Mouse (Mus musculus) leukemia stem cell, adult 10-12 weeks (primary cell): ENCODE results near the gene Snn. TPM values are rescaled to one million over a fixed set of nuclear protein-coding genes. Genes with fewer than 3 reads are reported as not detected.

Experiments
- polyA plus RNA-seq: library from polyadenylated mRNA; stranded (reverse); fragments of >175 nt; gene quantifications from 2 replicates; pipeline ENCODE4 v1.2.3, GENCODE M21; 2012; ENCODE audit warnings: low replicate concordance

Gene Snn
- 23.1 and 28.8 TPM in 2 replicates for polyA plus RNA-seq

DNA sequence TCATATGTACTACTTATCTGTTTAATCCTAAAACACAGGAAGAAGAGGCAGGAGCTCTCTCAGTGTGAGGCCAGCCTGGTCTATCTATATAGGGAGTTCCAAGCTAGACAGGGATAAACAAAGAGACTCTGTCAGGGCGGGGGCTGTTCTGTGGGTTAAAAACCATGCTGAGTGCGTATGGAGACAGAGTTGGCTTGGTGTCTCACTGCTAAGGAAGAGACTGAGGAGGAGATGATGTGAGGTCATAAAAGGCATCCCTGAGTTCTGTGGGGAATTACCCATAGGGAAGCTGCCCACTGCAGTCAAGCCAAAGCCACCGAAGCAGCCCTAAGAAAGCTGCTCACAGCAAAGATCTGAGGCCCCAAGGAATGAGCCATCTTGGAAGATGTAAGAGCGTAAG, at the start of gene Snn:
Snn (plus strand) TSS at position 301 of the 400 bp plus-strand sequence.

DNA sequence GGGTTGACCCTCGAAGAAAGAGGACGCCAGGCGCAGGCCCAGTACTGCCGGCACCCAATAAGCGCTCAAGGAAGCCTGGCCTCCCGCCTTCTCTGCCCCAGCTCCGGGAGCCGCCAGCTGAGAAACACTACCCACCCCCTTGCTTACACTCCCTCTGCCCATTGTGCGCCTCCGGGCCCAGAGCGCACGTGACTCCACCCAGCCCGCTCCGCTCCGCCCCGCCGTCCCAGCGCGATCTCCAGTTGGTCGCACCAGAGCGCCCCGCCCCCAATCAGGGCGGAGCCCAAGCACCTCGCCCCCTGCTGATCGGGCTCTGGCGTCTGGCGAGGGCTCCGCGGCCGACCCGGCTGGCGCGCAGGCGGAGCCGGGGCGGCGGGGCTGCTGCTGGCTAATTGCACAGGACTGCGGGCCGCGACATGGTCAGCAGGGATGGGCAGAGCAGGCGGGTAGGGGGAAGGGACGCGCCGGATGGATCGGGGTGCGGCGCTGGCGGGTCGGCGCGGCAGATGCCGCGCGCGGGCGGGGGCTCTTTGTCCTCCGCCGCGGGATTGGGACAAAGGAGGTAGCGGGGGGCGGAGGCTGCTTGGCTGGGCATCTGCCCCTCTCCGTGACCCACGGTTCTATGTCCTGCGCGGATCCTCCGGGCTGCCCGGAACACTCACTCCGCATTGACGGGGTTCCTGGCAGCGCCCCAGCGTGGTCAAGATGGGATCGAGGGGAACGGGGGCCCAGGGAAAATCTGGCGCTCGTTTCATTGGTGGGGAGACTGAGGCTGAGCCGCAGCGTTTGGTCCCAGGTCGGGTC, 5.5 kb downstream of the Snn start, which contains the start of gene Litaf:
Litaf (minus strand) TSS at position 129 of the 804 bp plus-strand sequence.

Other genes starting within 250 kb of the Snn start
- not detected in 2 replicates for gene Gm11172, start 248.0 kb upstream of the Snn start, polyA plus RNA-seq
- gene Rmi2, start 225.9 kb upstream of the Snn start, polyA plus RNA-seq = 3.1 and 3.3 TPM in 2 replicates
- 11.8 and 80.2 TPM in 2 replicates for gene Litaf, start 5.2 kb downstream of the Snn start, polyA plus RNA-seq
- gene Txndc11, start 73.7 kb downstream of the Snn start, polyA plus RNA-seq = 25.3 and 31.1 TPM in 2 replicates
- 8.3 and 13.3 TPM in 2 replicates for gene Zc3h7a, start 115.4 kb downstream of the Snn start, polyA plus RNA-seq
- gene Rsl1d1, start 142.4 kb downstream of the Snn start, polyA plus RNA-seq = 7.8 and 37.9 TPM in 2 replicates
- gene Gspt1, start 193.4 kb downstream of the Snn start, polyA plus RNA-seq = 288 and 484 TPM in 2 replicates